Mouse (Mus musculus): ENCODE results near the gene Adarb1. TPM values are rescaled to one million over a fixed set of nuclear protein-coding genes. Genes with fewer than 3 reads are reported as not detected.

Adarb1 gene
- polyA plus RNA-seq, 1 experiment from 2014 or later = 5.7 TPM

Other genes with a start within 250 kb of the Adarb1 start
- gene Pofut2, start 159.1 kb downstream of the Adarb1 start, polyA plus RNA-seq (2015; fragmentation: Nextera tagmentation; extraction: Ambion mirVana) = 148 and 151 TPM in 2 replicates
- 40.7 and 43.6 TPM in 2 replicates for gene Fam207a, start 97.5 kb upstream of the Adarb1 start, polyA plus RNA-seq (2015; fragmentation: Nextera tagmentation; extraction: Ambion mirVana)
- 1.2 and 1.3 TPM in 2 replicates for gene Itgb2, start 112.0 kb upstream of the Adarb1 start, polyA plus RNA-seq (2015; fragmentation: Nextera tagmentation; extraction: Ambion mirVana)
- 122 and 124 TPM in 2 replicates for gene Pttg1ip, start 163.4 kb upstream of the Adarb1 start, polyA plus RNA-seq (2015; fragmentation: Nextera tagmentation; extraction: Ambion mirVana)
- 389 and 422 TPM in 2 replicates for gene Sumo3, start 187.8 kb upstream of the Adarb1 start, polyA plus RNA-seq (2015; fragmentation: Nextera tagmentation; extraction: Ambion mirVana)
- gene Gm49325, start 187.9 kb upstream of the Adarb1 start, polyA plus RNA-seq (2015; fragmentation: Nextera tagmentation; extraction: Ambion mirVana) = 3.9 TPM in 1 of 2 replicates, not detected in the other
- gene Ube2g2, start 204.0 kb upstream of the Adarb1 start, polyA plus RNA-seq (2015; fragmentation: Nextera tagmentation; extraction: Ambion mirVana) = 89.3 and 96.0 TPM in 2 replicates

Measured in limb, embryonic 13.5 days (tissue).